Mouse (Mus musculus) spleen, adult 2 months (tissue): ENCODE results near the gene Lsmem1. TPM values are rescaled to one million over a fixed set of nuclear protein-coding genes. Genes with fewer than 3 reads are reported as not detected.

ENCODE experiments used
- DNase-seq, 2 experiments: peaks; one replicate each; pipeline versions ENCODE4 v3.0.0 to v3.0.0-alpha.2; 2012 to 2021; ENCODE audit warnings: low spot score in 2 of 2, low read depth in 1 of 2
- H3K27ac ChIP-seq: fragments of 200-500 bp; 2 replicates; pipeline ENCODE4 v1.5.1; 2012; ENCODE audit warnings: low read length, inconsistent platforms; ENCODE audit not compliant: insufficient read depth
- H3K27me3 ChIP-seq: fragments of 200-500 bp; 2 replicates; pipeline ENCODE4 v1.6.1; 2012; ENCODE audit warnings: mild to moderate bottlenecking, moderate library complexity, low read length, inconsistent platforms; ENCODE audit not compliant: control insufficient read depth, insufficient read depth
- H3K36me3 ChIP-seq: fragments of 200-500 bp; 2 replicates; pipeline ENCODE4 v1.6.1; 2012; ENCODE audit warnings: mild to moderate bottlenecking, low read length, inconsistent platforms; ENCODE audit not compliant: control insufficient read depth, insufficient read depth
- H3K4me1 ChIP-seq: fragments of 200-500 bp; 2 replicates; pipeline ENCODE4 v1.6.1; 2011; ENCODE audit warnings: inconsistent platforms; ENCODE audit not compliant: control insufficient read depth, insufficient read depth, insufficient read length
- H3K4me3 ChIP-seq: fragments of 200-500 bp; 2 replicates; pipeline ENCODE4 v1.5.1; 2011; ENCODE audit warnings: mild to moderate bottlenecking, inconsistent platforms; ENCODE audit not compliant: insufficient read depth, insufficient read length; ENCODE audit errors: extremely low read depth
- CTCF ChIP-seq: fragments of 200-500 bp; IDR thresholded peaks from 2 replicates; pipeline ENCODE4 v1.5.1; 2011; ENCODE audit warnings: mild to moderate bottlenecking, inconsistent platforms; ENCODE audit not compliant: insufficient read depth, insufficient read length, insufficient replicate concordance; ENCODE audit errors: extremely low read depth
- POLR2A ChIP-seq: fragments of 200-500 bp; IDR thresholded peaks from 2 replicates; pipeline ENCODE4 v1.6.1; 2011; ENCODE audit warnings: low read depth, low read length, inconsistent platforms
- whole genome bisulfite sequencing: fragments of 180-500 bp; shearing (Covaris S2); methylation state at CpG from one replicate; pipeline ENCODE4 v1.1.7; 2018; 5-methylcytosine and 5-hydroxymethylcytosine counted together
- polyA plus RNA-seq: library from polyadenylated mRNA; depleted of rRNA; stranded (reverse); fragments of >200 nt; gene quantifications from 2 replicates; pipeline ENCODE4 v1.2.3, GENCODE M21; 2012; rRNA removed

The Lsmem1 gene
- polyA plus RNA-seq = 0.09 and 0.14 TPM in 2 replicates

GRCm38 (mm10) chr12:40199302-40199701 is at the start of gene Lsmem1:
Gene Lsmem1 (minus strand): TSS chr12:40199490.
- H3K27ac ChIP-seq = no peak within 1 kb of the TSS
- H3K36me3 ChIP-seq = peaks cover 7% of the 10 kb centered on the region
- H3K4me1 ChIP-seq = no peaks in the 10 kb centered on the region
- no peaks in the 10 kb centered on the region for H3K27me3 ChIP-seq
- TF ChIP-seq CTCF (no peak), POLR2A (no peak)
- DNase-seq = no peak
- peak within 1 kb of the TSS; percentile 28; the same call in 1 of the 2 replicates for H3K4me3 ChIP-seq
- WGBS = 58% methylated on average over 8 of the region's 8 CpGs

- Histone ChIP-seq H3K27ac (peak within 1 kb of the TSS; percentile 22; the same call in 1 of the 2 replicates), H3K4me1 (peaks cover 4% of the 10 kb centered on the region; the same call in 1 of the 2 replicates)
- peak in 1 of 2 experiments; percentile 17 for DNase-seq
These were observed 49.3 kb upstream of the Lsmem1 start, which contains the start of gene Ifrd1 for GRCm38 (mm10) chr12:40248454-40249180. Gene Ifrd1 (minus strand): TSS chr12:40248504.

GRCm38 (mm10) chr12:40247976-40248375 is 48.7 kb upstream of the Lsmem1 start:
- Histone ChIP-seq H3K36me3 (no peaks in the 10 kb centered on the region), H3K4me1 (peaks cover 4% of the 10 kb centered on the region; the same call in 1 of the 2 replicates), H3K27me3 (no peaks in the 10 kb centered on the region), H3K4me3 (no peak overlapping the region), H3K27ac (no peak overlapping the region)
- DNase-seq = no peak
- 77% methylated on average over 6 of the region's 6 CpGs for WGBS
- TF ChIP-seq POLR2A (no peak), CTCF (no peak)

More at GRCm38 (mm10) chr12:40248454-40249180, 49.3 kb upstream of the Lsmem1 start, which contains the start of gene Ifrd1:
- no peaks in the 10 kb centered on the region for H3K36me3 ChIP-seq
- WGBS = 15% methylated on average over 5 of the region's 5 CpGs
- no peaks in the 10 kb centered on the region for H3K27me3 ChIP-seq
- H3K4me3 ChIP-seq = no peak within 1 kb of the TSS
- no peak for TF ChIP-seq CTCF

GRCm38 (mm10) chr12:40247384-40247783 is 48.1 kb upstream of the Lsmem1 start:
- no peaks in the 10 kb centered on the region for H3K36me3 ChIP-seq
- DNase-seq = no peak
- no peak for TF ChIP-seq POLR2A
- TF ChIP-seq CTCF = no peak
- WGBS = 66% methylated on average over 4 of the region's 4 CpGs
- H3K4me3 ChIP-seq = no peak overlapping the region
- H3K4me1 ChIP-seq = peaks cover 4% of the 10 kb centered on the region; the same call in 1 of the 2 replicates
- no peak overlapping the region for H3K27ac ChIP-seq
- no peaks in the 10 kb centered on the region for H3K27me3 ChIP-seq

- no peak for DNase-seq
- WGBS = 85% methylated on average over 7 of the region's 7 CpGs
- Histone ChIP-seq H3K36me3 (no peaks in the 10 kb centered on the region), H3K4me3 (no peak overlapping the region), H3K27ac (no peak overlapping the region), H3K27me3 (no peaks in the 10 kb centered on the region), H3K4me1 (peaks cover 4% of the 10 kb centered on the region; the same call in 1 of the 2 replicates)
- TF ChIP-seq CTCF = no peak
- no peak for TF ChIP-seq POLR2A
These were observed 46.2 kb upstream of the Lsmem1 start for GRCm38 (mm10) chr12:40245434-40245970.

- H3K36me3 ChIP-seq = no peaks in the 10 kb centered on the region
- no peak for TF ChIP-seq POLR2A
- TF ChIP-seq CTCF = no peak
- WGBS = 87% methylated on average over 5 of the region's 5 CpGs
- no peak overlapping the region for H3K4me3 ChIP-seq
- no peaks in the 10 kb centered on the region for H3K27me3 ChIP-seq
- H3K4me1 ChIP-seq = peaks cover 4% of the 10 kb centered on the region; the same call in 1 of the 2 replicates
- no peak overlapping the region for H3K27ac ChIP-seq
- DNase-seq = no peak
These were observed 45.6 kb upstream of the Lsmem1 start for GRCm38 (mm10) chr12:40244926-40245325.

- Histone ChIP-seq H3K36me3 (no peaks in the 10 kb centered on the region), H3K27ac (no peak overlapping the region), H3K4me3 (no peak overlapping the region), H3K27me3 (no peaks in the 10 kb centered on the region), H3K4me1 (peaks cover 4% of the 10 kb centered on the region; the same call in 1 of the 2 replicates)
- 74% methylated on average over 11 of the region's 11 CpGs for WGBS
- no peak for TF ChIP-seq POLR2A
- TF ChIP-seq CTCF = no peak
- DNase-seq = no peak
These were observed 44.5 kb upstream of the Lsmem1 start for GRCm38 (mm10) chr12:40243821-40244221.
